Mouse (Mus musculus): Measurements from ENCODE around the gene Clip1.

Gene Clip1

GRCm38 (mm10) chr5:123607211-123607669, 77.2 kb downstream of the Clip1 start:
- DNase-seq (ENCODE audit: extremely low read depth, low read depth, low spot score) = no peak

DNA sequence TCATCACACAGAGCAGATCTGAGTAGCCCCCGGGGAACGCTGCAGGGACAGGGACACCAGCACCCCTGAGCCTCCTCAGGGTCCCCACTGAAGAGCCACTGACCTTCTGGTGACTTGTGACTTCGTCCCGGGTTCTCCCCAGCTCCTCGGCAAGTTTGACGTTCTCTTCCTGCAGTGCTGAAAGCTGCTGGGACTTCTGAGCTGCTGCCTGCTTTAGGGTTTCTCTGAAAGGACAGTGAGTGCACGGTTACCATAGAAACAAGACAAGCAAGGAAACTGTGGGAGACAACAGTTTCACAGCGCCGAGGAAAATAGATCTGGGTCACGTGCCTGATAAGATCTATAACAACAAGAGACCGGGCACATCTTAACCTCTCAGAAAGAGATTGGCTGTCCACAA, 80.9 kb downstream of the Clip1 start:
- no peak for DNase-seq (ENCODE audit: extremely low read depth, low read depth, low spot score)

GRCm38 (mm10) chr5:123602174-123602573, 82.2 kb downstream of the Clip1 start:
- DNase-seq (ENCODE audit: extremely low read depth, low read depth, low spot score) = no peak

GRCm38 (mm10) chr5:123599319-123599718, 85.1 kb downstream of the Clip1 start:
- DNase-seq (ENCODE audit: extremely low read depth, low read depth, low spot score) = no peak

DNA sequence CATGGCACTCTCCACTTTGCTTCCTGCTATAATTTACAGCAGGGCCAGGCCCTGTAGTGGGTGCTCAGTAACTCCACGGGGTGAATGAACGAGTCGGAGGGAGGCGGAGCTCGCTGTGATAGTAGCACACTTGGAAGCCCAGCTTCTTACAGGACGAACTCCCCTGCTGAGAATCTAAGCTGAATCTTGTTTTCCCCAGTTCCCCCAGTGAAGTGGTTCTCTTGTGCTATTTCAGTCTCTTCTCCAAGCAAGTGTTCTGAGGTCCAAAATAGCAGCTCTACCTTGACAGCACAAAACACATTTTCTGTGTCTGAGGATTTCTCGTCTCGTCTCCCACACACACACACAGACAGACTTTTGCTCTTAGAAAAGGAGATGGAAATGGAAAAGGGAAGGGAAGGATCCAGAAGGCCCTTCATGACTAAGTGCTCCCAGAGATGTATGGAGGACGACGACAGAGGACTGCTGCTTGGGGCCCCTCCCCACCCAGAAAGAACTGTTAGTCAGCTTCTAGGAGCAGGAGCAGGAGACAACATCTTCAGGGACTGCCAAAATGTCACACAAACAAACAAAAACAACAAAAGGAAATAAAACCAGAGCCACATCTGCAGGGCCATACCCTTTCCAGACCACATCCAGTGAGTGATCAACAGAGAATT, 90.7 kb downstream of the Clip1 start:
- DNase-seq (ENCODE audit: extremely low read depth, low read depth, low spot score) = no peak

GRCm38 (mm10) chr5:123580043-123580442, 104.4 kb downstream of the Clip1 start:
- DNase-seq (ENCODE audit: extremely low read depth, low read depth, low spot score) = no peak

GRCm38 (mm10) chr5:123576696-123577095, 107.7 kb downstream of the Clip1 start:
- DNase-seq (ENCODE audit: extremely low read depth, low read depth, low spot score) = no peak

- no peak for DNase-seq (ENCODE audit: extremely low read depth, low read depth, low spot score)
Observed at GRCm38 (mm10) chr5:123573362-123573761, 111.1 kb downstream of the Clip1 start.

DNA sequence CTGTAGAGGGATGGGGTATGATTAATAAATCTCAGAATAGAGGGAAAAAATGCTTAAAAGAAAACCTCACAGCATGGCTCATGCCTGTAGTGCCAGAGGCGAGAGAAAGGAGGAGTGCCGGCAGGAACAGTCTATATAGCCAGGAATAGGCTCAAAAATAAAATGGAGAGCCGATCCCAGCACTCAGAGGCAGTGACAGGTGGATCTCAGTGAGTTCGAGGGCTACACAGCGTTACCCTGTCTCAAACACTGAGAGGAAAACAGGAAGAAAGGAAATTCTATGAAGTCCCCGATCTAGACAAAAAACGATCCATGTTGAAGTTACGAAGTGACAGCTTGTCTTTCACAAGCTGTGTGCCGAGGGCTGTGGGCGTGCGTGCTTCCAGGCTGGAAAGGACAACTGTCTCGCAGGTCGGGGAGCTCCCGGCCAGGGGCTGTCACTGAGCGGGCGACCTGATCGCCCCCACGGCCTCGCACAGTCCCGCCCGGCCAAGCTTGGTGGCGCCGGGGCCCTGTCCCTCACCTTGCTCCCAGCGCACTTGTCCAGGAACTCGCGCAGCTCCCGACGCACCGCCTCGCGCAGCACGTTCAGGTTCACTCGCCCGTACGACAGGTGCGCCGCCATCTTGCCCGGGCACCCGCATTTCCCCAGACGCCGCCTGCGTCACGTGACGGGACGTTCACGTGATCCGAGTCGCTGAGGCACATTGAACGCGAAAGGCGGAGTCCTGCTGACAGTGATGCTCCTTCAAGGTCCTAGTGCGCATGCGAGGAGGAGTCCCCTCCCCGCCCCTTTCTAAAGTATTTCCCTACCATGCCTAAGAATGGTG, 111.8 kb downstream of the Clip1 start, which contains the start of gene Vps33a:
TSS of gene Vps33a (minus strand) at position 682 of the 830 bp plus-strand sequence.
- peak; percentile 56 for DNase-seq (ENCODE audit: extremely low read depth, low read depth, low spot score)

DNA sequence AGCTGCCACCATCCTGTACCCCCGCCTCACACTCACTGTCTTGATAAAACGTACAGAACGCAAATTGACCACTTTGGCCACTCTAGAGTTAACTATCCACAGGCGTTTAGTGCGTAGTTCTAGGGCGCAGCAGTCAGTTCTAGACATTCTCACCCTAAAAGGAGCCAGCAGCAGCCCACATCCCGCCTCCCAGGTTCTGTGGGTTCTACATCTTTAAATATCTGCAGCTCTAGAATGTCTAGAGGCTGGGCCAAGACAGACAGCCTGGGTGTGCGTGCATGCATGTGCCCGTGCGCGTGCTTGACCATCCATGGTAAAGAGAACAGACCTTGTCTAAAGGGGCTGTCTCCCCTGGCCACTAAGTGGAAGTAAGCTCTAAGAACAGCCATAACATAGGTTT, 123.3 kb downstream of the Clip1 start:
- no peak for DNase-seq (ENCODE audit: extremely low read depth, low read depth, low spot score)

GRCm38 (mm10) chr5:123559588-123559987, 124.8 kb downstream of the Clip1 start:
- no peak for DNase-seq (ENCODE audit: extremely low read depth, low read depth, low spot score)

DNA sequence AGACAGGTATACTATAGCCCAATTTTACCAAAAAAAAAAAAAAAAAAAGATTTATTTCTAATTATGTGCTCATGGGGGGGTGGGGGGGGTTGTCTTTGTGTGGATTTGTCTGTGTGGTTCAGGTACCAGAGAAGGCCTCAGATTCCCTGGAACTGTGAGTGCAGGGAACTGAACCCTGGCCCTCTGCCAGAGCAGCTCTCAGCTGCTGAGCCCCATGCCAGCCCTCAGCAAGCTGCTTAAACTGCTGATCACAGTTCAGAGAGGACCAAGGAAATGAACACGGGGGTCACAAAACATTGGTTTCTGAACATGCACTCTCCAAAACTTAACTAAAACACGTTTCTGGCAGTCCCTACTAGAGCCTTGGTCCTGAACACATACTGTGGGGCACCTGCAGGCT, 128.0 kb downstream of the Clip1 start:
- DNase-seq (ENCODE audit: extremely low read depth, low read depth, low spot score) = no peak

- no peak for DNase-seq (ENCODE audit: extremely low read depth, low read depth, low spot score)
Observed at GRCm38 (mm10) chr5:123555693-123556092, 128.7 kb downstream of the Clip1 start.

DNA sequence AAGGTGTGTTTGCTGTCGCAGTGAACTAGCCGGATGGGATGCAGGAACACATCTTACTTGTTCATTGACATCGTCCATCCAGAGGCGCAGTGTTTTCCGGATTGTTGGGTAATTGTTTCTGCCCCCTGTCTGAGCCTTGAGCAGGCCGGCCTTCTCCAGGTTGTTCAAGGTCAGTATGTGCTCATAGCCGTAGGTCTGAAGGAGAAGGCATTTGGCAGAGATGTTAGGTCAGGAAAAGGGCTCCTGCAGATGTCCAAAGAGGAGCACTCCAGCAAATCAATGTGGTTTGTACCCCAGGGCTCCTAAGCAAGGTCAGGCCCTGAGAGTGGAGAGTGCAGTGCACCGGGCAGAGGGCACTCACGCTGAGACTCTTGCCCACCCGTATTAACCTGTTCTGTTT, 150.6 kb downstream of the Clip1 start:
- no peak for DNase-seq (ENCODE audit: extremely low read depth, low read depth, low spot score)

DNA sequence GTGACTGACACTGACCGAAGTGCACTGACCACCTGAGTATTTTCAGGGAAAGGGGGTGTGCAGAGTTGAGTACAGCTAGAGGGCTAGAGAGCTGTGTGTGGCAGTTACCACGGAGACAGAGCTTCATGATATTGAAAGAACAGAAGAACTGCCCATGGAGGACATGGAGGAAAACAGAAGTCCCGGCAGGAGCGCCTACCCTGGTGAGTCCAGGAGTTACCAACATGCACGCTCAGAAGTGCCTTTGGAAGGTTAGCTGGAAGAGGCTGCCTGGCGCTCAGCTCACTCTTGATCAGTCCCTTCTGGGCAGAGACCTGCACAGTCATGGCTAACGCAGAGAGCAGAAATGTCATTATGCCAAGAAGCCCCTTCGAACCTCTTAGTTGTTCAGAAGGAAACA, 154.4 kb downstream of the Clip1 start:
- no peak for DNase-seq (ENCODE audit: extremely low read depth, low read depth, low spot score)

GRCm38 (mm10) chr5:123528641-123529040, 155.8 kb downstream of the Clip1 start:
- no peak for DNase-seq (ENCODE audit: extremely low read depth, low read depth, low spot score)
